Mouse (Mus musculus) urinary bladder, postnatal 4 days (tissue): ENCODE data around the gene Itgb2l.
"Not testable (repeated sequence)": the region's sequence is repeated elsewhere in the genome, so short reads cannot be mapped to it uniquely, and the experiment has no call there.

Experiments
- DNase-seq, 2 experiments: peaks; one replicate each; pipeline ENCODE4 v3.0.0; 2021 to 2022; ENCODE audit warnings: low spot score in 2 of 2

Gene Itgb2l

DNA sequence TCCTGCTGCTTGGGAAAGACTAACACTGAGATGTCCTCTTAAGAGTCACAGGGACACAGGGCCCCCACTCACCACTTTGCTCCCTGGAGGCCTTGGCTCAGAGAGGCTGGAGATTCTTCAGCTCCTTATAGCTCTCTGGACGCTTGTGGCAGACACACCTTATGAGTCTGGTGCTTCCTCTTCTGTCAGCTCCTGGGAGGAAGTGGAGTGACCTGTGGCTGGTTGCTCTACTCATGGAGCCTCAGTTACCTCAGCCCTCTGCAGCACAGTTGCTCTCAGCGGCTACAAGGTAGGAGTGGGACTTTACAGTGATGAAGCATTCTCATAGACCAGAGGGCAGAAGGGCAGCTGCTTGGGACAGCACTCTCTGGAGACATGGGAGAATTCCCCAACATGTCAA is at the start of gene Itgb2l:
Gene Itgb2l, minus strand, starts transcription at position 152 of the 400 bp plus-strand sequence.
- DNase-seq: no peak

DNA sequence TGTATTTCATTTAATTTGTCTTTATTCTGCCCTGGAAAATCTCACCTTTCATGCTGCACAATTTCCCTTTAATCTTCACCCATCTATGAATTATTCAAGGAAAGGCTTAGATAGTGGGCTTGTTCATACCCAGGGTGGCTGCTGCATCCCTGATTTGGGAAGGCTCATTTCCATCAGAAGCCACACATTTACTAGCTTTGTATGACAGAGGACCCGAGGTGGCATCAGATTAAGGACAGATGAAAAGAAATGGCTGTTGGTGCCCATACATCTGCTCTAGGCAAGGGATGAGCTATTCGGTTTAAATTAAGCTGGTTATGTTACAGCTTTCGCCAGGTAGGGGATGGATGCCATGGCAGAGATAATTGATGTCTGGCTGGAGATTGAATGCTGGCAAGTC is 48.1 kb upstream of the Itgb2l start:
- DNase-seq: no peak

DNA sequence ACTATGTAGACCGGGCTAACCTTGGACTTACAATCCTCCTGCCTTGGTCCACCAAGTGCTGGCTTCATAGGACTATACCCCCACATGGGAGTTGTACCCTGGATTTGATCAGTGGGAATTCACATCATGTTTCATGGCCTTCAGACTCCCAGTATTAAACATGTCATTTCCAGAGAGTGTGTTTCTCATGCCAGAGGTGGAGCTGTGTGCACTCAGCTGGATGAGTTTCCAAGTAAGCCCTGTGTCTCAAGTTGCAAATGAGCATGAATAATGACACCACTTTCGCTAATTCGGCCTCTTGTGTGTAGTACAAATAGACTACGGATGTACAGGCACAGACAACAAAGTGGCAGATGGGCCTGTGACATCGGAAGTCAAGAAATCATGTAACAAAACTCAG is 44.6 kb upstream of the Itgb2l start:
- no peak for DNase-seq

DNA sequence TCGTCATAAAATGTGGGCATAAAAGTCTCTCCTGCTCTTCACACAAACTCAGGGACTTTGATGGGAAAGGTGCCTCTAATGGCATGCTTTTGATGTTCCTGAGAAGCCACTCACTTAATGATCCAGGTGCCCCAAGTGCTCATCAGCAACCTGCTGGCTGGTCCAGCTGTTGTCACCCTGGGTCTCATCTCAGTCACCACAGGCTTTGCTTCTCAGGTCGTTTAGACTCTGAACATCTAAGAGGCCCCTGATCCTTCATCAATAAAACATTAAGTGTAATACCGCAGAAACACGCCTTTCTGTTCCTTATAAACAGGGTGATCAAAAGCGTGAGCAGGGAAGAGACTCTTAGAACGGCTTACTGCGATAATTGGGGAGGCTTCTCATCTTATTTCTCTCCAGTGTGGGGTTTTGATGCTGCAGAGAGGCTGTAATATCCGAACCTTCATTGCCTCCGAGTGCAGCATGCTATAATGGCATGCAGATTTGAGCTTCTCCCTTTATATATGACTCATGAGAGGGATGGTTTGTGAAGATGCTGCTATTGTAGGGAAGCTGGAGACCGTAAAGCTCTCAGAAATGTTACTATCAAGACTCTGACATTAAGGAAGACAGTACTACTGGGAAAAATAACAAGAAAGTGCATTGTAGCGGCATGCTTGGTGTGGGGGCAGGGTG is 43.7 kb upstream of the Itgb2l start:
- no peak for DNase-seq

DNA sequence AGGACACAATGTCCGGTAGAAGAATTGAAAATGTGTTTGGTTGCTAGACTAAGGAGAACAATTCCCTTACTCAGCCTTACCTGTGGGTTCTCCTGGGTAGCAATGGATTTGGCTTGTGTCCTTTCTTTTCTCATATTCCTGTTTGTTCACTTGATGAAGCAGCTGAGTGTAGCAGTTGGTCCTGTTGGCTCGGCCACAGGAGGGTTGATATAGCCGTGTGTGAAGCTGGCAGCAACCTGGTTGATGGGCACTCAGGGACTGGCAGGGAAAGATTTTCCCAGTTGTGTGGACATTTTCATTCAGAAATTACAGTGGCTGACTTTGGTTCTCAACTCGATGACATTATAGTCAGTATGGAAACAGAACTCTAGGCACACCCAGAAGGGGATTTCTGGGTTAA is 38.4 kb upstream of the Itgb2l start:
- DNase-seq: no peak

DNA sequence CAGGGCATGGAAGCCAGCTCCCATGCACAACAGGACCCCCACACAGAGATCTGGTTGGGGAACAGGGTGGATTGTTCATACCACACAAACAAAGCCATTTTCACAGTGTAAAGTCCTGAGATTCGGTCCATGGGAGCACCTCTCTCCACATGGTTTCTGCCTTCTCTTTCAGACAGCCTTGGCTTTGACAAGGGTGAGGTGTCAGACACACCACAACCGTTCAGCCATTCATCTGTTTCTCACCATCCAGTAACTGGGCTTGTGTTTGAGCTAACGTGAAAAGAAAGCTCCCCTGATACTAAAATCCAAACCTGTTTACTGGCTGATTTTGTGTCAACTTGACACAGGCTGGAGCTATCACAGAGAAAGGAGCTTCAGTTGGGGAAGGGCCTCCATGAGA is 30.8 kb upstream of the Itgb2l start:
- DNase-seq: no peak

DNA sequence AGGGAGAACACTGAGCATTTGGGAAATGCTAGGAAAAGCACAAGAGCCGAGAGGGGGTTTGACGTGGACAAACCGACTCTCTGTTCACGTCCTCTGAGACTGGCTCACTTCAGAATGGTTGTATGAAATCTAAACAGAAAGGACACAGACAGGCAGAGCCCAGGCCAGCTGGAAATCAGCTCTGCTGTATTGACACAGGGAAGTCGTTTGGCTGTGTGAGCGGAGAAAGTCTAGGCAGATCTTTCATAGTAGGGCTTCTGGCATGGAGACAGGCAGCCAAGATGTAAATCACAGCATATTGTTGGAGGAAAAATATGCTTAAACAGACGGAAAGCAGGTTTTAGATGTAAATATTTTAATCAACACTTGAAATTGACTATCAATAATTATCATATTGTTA is 29.4 kb upstream of the Itgb2l start:
- no peak for DNase-seq

DNA sequence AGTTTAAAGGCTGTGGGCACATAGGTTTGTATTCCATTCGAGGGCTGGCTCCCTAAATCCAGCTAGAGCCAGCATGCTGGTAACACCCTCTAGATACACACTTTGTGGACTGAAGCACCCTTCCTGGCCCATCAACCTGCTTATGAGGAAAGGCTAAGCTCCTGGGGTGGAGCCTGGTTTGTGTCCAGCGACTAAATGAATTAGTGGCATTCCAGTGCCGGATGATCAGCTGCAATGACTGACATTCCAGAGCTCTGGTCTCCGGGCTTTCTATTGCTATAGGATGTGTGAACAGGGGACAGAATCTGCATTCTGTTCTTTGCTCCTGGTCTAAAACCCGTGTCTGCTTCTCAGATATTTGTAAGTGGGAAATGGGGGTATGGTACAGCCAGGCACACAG is 28.9 kb upstream of the Itgb2l start:
- DNase-seq: no peak

DNA sequence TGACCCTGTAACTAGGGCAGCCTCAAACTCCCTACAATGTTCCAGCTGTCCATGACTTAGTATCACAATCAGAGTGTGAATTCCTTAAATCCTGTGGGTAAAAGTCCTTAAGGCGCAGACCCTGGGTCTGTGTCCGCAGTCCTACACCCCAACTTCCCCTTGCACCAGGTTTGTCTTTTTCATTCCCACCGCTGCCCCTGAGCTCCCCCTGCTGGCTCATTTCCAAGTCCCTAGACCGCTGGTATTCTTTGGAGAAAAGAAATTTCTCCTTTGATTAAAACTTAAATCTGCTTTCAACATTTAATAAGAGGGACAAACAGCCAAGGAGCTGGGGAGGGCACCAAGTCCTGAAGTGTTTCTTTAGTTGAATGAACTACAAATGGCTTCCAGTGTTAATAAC is 26.2 kb upstream of the Itgb2l start:
- DNase-seq: no peak

DNA sequence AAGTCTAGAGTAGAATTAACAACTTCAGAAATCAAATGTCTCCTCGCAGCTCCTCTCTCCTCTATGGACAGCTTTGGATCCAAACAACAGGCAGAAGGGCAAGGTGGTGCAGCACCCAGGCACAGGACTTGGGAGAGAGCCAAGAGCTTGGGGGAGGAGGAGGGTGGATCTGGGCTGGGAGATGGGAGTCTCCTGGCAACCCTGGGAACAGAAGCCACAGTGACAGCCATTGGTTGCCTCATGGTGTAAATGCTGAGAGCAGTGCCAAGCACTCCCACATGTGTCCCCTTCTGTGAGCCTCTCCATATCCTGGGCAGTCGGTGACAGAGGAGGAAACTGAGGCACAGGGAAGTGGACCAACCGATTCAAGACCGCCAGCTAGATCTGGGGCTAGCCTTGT is 25.3 kb upstream of the Itgb2l start:
- peak in 1 of 2 experiments; percentile 28 for DNase-seq

DNA sequence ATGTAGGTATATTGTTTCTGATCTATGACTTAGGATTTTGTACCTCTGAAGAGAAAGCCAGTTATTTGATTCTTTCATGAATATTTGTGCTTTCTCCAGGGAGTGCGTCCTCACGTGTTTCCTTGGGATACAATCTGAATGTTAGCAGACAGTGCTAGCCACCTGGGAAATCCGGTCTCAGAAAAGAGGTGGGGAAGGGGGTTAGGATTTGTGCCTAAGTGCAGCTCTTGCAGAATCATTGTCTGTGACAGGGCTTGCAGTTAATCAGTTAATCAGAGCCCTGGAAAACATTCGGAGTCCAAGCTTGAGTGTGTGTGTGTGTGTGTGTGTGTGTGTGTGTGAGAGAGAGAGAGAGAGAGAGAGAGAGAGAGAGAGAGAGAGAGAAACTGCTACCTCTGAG is 24.6 kb upstream of the Itgb2l start:
- DNase-seq: no peak

DNA sequence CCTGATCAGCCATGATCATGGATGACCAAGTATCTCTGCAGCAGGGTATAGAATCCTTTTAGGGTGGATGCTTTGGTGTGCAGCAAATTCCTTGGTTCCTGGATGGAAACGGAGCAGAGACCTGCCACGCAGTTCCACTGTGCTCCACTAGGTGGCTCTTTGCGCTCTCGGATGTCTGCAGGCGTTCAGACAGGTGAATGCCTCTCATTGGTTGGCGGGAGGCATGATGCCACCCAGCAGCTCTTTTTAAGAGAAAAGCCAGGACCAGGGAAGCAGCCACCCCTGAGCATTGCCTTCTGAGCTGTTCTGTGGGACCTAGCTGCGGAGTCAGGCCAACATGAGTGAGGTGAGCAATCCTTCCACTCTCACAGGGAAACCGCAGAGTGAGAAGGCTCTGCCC is 24.0 kb upstream of the Itgb2l start, which contains the start of gene Pcp4:
Gene Pcp4, plus strand, starts transcription at position 162 of the 400 bp plus-strand sequence.
- DNase-seq: peak; percentile 43 to 80

DNA sequence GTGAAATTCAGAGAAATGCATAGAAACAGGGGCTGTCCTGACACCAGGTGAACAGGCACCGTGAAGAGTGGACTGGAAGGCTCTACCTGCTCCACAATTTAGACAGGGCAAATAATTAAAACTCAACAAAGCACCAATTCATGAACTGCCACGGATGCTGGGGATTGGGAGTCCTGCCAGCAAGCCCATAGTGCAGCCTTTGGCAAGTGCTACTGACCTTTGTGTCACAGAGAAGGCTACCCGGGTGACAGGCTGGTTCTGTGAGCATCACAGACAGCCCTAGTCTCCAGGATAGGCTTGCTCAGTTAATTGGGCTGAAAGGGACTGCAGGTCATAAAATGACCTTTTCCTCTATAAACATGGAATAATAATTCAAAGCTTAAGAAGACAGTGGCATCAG is 17.4 kb upstream of the Itgb2l start:
- DNase-seq: no peak

DNA sequence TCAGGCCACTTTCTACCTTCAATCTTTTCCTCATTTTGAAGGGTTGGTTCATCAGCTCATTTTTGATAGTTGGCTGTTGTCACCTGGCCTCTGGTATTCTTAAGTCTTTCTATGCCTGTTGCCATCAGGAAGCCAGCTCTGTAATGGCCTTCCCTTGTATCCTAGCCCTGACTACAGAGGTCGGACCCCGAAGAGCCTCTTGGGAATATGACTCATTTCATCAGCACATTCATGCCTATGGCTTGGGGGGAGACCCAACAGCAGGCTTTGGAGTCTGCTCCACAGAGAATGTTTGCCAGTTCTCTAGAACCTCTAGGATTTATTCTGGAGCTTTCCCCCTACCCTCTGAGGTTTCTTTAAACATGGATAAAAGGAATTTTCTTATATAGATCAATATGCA is 15.9 kb upstream of the Itgb2l start:
- no peak for DNase-seq

DNA sequence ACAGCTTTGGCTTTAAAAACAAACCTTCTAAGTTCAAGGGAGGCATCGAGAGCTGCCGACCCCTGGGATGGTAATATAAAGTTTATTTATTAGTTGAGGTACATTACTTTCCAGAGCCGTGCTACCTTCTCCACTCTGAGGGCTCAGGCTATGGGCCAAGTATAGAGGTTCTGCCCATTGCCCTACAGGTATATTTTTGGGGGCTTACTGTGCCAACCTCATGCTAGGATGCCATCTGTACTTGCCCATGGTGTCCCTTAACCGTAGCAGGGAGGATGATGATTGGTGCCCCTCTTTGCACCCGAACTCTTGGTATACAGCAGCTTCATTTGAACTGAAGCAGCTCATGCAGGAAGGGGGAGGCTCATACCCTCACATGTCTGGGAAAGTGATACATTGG is 14.2 kb upstream of the Itgb2l start:
- no peak for DNase-seq

DNA sequence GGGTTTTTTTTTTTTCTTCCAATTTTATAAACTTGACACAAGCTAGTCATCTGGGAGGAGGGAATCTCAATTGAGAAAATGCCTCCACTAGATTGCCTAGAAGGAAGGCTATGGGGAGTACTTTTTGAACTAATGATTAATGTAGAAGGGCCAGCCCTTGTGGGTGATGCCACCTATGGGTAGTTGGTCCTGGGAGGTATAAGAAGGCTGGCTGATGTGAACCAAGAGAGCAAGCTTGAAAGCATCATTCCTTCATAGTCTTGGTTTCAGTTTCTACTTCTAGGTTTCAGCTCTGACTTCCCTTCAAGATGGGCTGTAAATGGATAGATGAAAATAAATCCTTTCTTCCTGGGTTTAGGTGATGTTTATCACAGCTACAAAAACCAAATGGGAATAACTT is 10.7 kb upstream of the Itgb2l start:
- DNase-seq: no peak

DNA sequence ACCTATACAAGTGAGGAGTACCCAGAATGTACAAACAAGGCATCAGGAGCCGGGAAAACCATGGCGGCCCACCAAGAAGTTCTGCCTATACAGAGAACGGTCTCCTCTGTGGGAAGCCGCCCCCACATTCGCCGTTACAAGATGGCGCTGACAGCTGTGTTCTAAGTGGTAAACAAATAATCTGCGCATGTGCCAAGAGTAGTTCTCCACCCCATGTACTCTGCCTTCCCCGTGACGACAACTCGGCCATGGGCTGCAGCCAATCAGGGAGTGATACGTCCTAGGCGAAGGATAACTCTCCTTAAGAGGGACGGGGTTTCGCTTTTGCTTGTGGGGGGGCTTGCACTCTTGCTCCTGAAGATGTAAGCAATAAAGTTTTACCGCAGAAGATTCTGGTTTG is 7.5 kb upstream of the Itgb2l start:
- DNase-seq: not testable (repeated sequence)

DNA sequence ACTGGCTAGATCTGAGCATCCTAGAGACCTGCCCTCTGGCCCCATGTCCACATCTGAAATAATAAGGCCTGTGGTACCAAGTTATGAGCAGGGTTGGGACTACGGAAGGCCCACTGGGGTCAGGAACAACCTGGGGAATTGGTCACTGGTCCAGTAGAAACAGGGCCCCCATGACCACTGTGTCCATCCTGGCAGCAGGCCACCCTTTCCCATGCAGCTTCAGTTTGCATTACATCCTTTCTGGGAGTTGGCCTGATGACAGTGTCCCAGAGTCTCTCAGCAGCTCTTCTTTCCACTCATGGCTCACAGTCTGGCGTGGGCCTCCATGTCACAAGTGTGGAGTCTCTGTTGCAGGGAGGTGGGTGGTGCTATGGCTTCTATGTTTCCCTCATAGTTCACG is 1.6 kb downstream of the Itgb2l start:
- DNase-seq: no peak

DNA sequence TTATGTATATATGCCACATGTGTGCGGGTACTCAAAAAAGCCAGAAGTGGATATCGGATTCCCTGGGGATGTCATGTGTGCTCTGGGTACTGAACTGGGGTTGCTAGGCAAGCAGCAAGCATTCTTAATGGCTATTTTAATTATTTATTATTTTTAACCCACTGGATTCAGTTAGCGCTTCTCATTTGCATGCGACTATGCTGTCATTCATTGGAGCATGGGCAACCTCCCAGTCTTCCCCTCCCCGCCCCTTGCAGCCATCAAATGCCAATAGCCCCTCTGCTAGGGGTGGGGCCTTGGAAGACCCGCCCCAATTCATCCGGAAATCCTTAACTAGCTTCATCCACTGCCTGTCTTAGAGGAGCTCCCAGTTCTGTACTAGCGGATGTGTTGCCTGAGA is 2.5 kb downstream of the Itgb2l start:
- DNase-seq: no peak

DNA sequence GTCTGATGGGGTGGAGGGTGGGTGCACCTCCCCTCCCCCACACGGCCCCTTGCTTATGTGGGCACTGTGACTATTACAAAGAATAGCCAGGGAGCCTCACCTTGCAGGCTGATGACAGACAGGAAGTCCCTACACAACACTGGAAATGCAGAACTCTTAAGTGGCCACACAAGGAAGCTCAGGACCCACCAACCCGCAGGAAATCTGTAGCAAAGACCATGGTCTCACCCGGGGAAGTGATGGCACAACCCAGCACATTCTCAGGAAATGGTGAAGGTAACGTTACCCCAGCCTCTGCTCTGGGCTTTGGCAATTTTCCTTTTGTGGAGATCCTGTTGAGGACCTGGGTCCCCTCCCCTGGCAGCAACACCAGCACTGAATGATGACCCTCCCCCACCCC is 3.7 kb downstream of the Itgb2l start:
- DNase-seq: no peak

DNA sequence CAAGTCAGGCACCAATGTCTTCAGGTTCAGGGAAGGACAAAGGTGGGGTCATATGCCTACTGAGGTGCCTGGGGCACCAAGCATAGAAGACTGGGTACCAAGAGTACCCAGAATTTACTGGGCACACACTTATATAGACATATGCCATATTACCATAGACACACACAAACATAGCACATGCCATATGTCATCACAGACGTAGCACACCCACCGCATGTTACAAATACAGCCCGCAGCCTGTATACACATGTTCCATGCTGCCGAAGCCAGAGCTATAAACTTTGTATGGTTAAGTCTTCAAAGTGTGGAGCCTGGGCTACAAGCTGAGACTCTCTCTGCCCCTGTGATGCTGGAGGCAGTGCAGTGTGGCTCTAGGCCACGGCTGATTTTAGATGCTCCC is 4.5 kb downstream of the Itgb2l start:
- no peak for DNase-seq

DNA sequence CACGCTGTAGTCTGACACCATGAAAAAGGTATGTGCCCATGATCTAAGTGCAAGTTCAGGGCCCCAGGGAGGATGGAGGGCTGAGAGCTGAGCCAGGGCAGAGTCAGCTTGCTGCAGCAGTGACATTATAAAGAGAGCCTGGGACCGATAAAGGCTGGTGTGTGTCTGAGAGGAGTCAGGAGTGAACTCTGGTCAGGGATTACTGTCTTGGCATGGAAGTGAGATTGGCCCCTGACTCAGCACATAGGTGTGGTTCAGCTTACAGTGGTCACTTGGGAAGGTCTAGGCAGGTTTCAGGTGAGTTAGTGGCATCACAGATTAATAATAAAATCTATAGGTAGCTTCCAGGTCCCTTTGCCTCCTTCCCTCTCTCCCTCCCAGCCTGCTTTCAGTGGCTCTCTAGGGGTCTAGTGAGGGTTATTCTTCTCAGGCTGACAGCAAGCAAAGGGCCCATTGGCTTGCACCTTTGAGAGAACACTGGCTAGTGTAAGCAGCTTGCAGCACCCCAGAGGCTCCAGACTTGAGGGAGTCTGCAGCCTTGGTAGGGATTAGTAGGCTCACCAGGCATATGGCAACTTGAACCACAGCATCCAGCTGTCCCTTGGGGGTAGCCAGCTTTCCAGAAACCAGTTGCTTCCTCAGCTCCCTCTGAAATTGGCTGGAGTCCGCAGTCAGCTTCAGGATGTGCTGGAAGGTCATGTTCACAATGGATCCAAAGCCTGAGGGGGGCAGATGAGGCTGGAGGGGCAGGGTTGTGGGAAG is 9.2 kb downstream of the Itgb2l start:
- peak; percentile 15 to 46 for DNase-seq

DNA sequence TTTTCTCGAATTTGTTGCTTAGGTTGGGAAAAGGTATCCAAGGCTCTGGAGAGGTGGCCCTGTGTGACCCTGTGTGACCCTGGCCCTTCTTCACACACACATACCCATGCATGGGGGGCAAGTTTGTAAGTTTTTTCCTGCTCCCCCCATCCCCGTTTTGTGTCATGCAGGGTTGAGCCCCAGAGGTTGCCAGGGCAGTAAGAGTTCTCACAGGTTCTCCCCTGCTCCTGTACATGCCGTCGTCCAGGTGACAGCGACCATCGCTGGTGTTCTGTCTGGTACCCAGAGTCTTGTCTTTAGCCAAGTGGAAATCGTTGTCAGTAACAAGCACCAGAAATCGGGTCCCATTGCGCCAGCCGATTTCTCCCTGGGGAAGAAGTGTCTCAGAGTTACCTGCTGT is 10.2 kb downstream of the Itgb2l start:
- no peak for DNase-seq

DNA sequence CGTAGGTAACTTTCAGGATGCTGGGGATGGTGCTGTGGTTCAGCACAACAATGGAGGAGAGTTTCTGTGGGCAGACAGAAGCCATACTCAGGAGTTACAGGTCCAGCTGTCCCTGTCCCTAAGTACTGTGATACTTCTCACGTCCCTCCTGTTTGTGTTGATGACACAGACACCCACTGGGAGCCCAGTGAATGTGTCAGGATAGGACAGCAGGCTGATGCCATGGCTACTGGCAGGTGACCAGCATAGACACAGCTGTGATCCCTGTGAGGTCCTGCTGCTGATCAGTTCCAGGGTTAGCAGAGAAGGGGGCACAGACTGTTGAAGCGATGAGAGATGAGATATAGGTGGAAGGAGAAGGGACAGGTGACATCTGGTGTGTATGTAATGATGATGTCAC is 14.4 kb downstream of the Itgb2l start:
- peak in 1 of 2 experiments; percentile 53 for DNase-seq
